Mouse (Mus musculus) lung, postnatal 4 days (tissue): ENCODE data around the gene Crlf3.
"Not testable (repeated sequence)": the region's sequence is repeated elsewhere in the genome, so short reads cannot be mapped to it uniquely, and the experiment has no call there.

Source experiments
- DNase-seq, 2 experiments: peaks; one replicate each; pipeline ENCODE4 v3.0.0; 2021

The Crlf3 gene

GRCm38 (mm10) chr11:80066373-80066772, 14.4 kb downstream of the Crlf3 start:
- DNase-seq: not testable (repeated sequence)

GRCm38 (mm10) chr11:80062159-80062558, 18.6 kb downstream of the Crlf3 start:
- no peak for DNase-seq

GRCm38 (mm10) chr11:80056141-80056540, 24.6 kb downstream of the Crlf3 start:
- peak; percentile 44 to 76 for DNase-seq

- DNase-seq: peak in 1 of 2 experiments; percentile 22
These were observed 26.1 kb downstream of the Crlf3 start for GRCm38 (mm10) chr11:80054659-80055058.

GRCm38 (mm10) chr11:80053171-80053570, 27.6 kb downstream of the Crlf3 start:
- peak in 1 of 2 experiments; percentile 41 for DNase-seq

- DNase-seq: no peak
These were observed 28.3 kb downstream of the Crlf3 start for GRCm38 (mm10) chr11:80052456-80052855.

- DNase-seq: no peak
These were observed 30.7 kb downstream of the Crlf3 start for GRCm38 (mm10) chr11:80050088-80050487.

GRCm38 (mm10) chr11:80046856-80047255, 33.9 kb downstream of the Crlf3 start:
- DNase-seq: no peak

GRCm38 (mm10) chr11:80043419-80043817, 37.4 kb downstream of the Crlf3 start:
- DNase-seq: no peak

GRCm38 (mm10) chr11:80042615-80043418, 38.0 kb downstream of the Crlf3 start:
- peak; percentile 47 to 66 for DNase-seq

- DNase-seq: no peak
These were observed 43.3 kb downstream of the Crlf3 start for GRCm38 (mm10) chr11:80037495-80037894.

- no peak for DNase-seq
These were observed 59.5 kb downstream of the Crlf3 start for GRCm38 (mm10) chr11:80021306-80021705.

- no peak for DNase-seq
These were observed 61.0 kb downstream of the Crlf3 start for GRCm38 (mm10) chr11:80019792-80020191.

GRCm38 (mm10) chr11:80016533-80016932, 64.3 kb downstream of the Crlf3 start:
- not testable (repeated sequence) for DNase-seq
